Comparison of ENCODE assay signal across 12 mouse cellular contexts in the genomic region with DNA sequence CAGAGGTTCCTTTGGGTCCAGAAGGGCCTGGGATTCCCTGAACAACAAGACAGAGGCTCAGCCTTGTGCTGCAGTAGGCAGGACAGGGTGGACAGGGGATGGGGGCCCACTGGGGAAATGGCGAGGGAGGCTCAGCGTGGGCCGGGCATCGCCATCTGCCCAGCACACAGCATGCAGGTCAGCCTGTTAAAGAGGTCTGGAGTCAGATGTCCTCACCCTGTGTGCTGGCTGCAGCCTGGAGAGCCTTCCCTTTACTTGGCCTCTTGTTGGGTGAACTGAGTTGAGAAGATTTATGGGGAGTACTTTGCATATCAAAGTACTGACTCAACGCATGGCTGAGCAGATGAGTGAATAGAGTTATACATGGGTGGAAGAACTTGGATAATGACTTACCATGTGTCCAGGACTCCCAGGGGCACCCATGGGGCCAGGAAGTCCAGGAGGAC. TPM values are rescaled to one million over a fixed set of nuclear protein-coding genes. Genes with fewer than 3 reads are reported as not detected.
DNase-seq lines count a peak whose midpoint lies in the region; ATAC-seq and TF ChIP-seq lines count a peak whose summit lies in the region.
"Had no signal": no experiment of that assay in that cellular context is flagged by ENCODE, and none has a peak within 500 bp of the region (broad histone marks: within the 10 kb centered on the region; RNA-seq: fewer than 3 reads in every experiment).

No protein-coding gene starts in this region.

- peak overlapping the region; percentile 17; the same call in 1 of the 2 replicates for H3K4me2 ChIP-seq in midbrain, embryonic 12.5 days (replicated peaks)
- H3K4me2 ChIP-seq in midbrain, embryonic 14.5 days (ENCODE audit: low read length), result no peak overlapping the region
- H3K4me2 ChIP-seq in hindbrain, embryonic 15.5 days, result no peak overlapping the region
- no peak overlapping the region for H3K4me2 ChIP-seq in stomach, postnatal 0 days (replicated peaks; ENCODE audit: low read depth)
- H3K4me2 ChIP-seq: lung, embryonic 14.5 days had no signal

- DNase-seq in midbrain, embryonic 14.5 days, result no peak
- DNase-seq in embryonic facial prominence, embryonic 10.5 days (ENCODE audit: low spot score), result no peak
- no peak for DNase-seq in stomach, postnatal 0 days (ENCODE audit: low spot score)
- DNase-seq in spleen, adult 18-20 months, result no peak
- DNase-seq in T-cell, adult 2 months (ENCODE audit: low spot score), result no peak
- DNase-seq in layer of hippocampus, adult 11-12 months (ENCODE audit: low spot score), result no peak
- DNase-seq: heart, adult 18-20 months; lung, embryonic 14.5 days had no signal

- TF ChIP-seq EP300 in stomach, postnatal 0 days (optimal IDR thresholded peaks at IDR 0.05), result no peak

- no peaks in the 10 kb centered on the region; the same call in 1 of the 2 replicates for H3K27me3 ChIP-seq in midbrain, embryonic 12.5 days
- H3K27me3 ChIP-seq in midbrain, embryonic 14.5 days (ENCODE audit: control insufficient read depth, insufficient read depth, low read length), result no peaks in the 10 kb centered on the region
- H3K27me3 ChIP-seq in embryonic facial prominence, embryonic 10.5 days (replicated peaks; ENCODE audit: low read depth, poor library complexity, severe bottlenecking), result no peaks in the 10 kb centered on the region
- H3K27me3 ChIP-seq in hindbrain, embryonic 15.5 days, result no peaks in the 10 kb centered on the region
- H3K27me3 ChIP-seq in stomach, postnatal 0 days (ENCODE audit: control insufficient read depth, insufficient read depth, low read length), result no peaks in the 10 kb centered on the region

- TF ChIP-seq CTCF in stomach, postnatal 0 days (IDR thresholded peaks at IDR 0.05; ENCODE audit: low read depth), result no peak

- 14% methylated on average over 5 of the region's 5 CpGs for WGBS in midbrain, embryonic 12.5 days
- WGBS in midbrain, embryonic 14.5 days, result 5% methylated on average over 5 of the region's 5 CpGs
- 58% methylated on average over 5 of the region's 5 CpGs for WGBS in embryonic facial prominence, embryonic 10.5 days
- WGBS in hindbrain, embryonic 15.5 days, result 15% methylated on average over 5 of the region's 5 CpGs
- 53% methylated on average over 5 of the region's 5 CpGs for WGBS in stomach, postnatal 0 days

- H3K27ac ChIP-seq in midbrain, embryonic 12.5 days (replicated peaks), result peak overlapping the region; percentile 35
- H3K27ac ChIP-seq in midbrain, embryonic 14.5 days (replicated peaks; ENCODE audit: low read depth, low read length), result no peak overlapping the region
- peak overlapping the region; percentile 69 for H3K27ac ChIP-seq in embryonic facial prominence, embryonic 10.5 days (replicated peaks)
- H3K27ac ChIP-seq in hindbrain, embryonic 15.5 days (replicated peaks), result no peak overlapping the region
- H3K27ac ChIP-seq in stomach, postnatal 0 days (replicated peaks), result no peak overlapping the region

- ATAC-seq in midbrain, embryonic 12.5 days (ENCODE audit: low FRiP score, low read depth), result peak; percentile 60; the same call in 1 of the 2 replicates
- no peak for ATAC-seq in midbrain, embryonic 14.5 days (ENCODE audit: low FRiP score, low TSS enrichment)
- ATAC-seq in hindbrain, embryonic 15.5 days (ENCODE audit: low FRiP score, low read depth), result peak; percentile 70; the same call in 1 of the 2 replicates
- 0 out of 2 replicates have a peak, but pooled peaks have one; percentile 21 for ATAC-seq in stomach, postnatal 0 days (ENCODE audit: low FRiP score, low TSS enrichment)
- ATAC-seq: intestine, postnatal 0 days had no signal

- H3K4me3 ChIP-seq in midbrain, embryonic 12.5 days, result no peak overlapping the region
- no peak overlapping the region for H3K4me3 ChIP-seq in midbrain, embryonic 14.5 days (replicated peaks; ENCODE audit: low read depth, low read length)
- H3K4me3 ChIP-seq in embryonic facial prominence, embryonic 10.5 days, result no peak overlapping the region
- H3K4me3 ChIP-seq in hindbrain, embryonic 15.5 days, result no peak overlapping the region
- no peak overlapping the region for H3K4me3 ChIP-seq in stomach, postnatal 0 days (ENCODE audit: low read depth, low read length)
- H3K4me3 ChIP-seq: myocyte had no signal

- peaks cover 20% of the 10 kb centered on the region for H3K4me1 ChIP-seq in midbrain, embryonic 12.5 days
- H3K4me1 ChIP-seq in midbrain, embryonic 14.5 days (ENCODE audit: control insufficient read depth, insufficient read depth, low read length), result 0 out of 2 replicates have a peak, but pooled peaks cover 8% of the 10 kb centered on the region
- peaks cover 21% of the 10 kb centered on the region for H3K4me1 ChIP-seq in embryonic facial prominence, embryonic 10.5 days
- H3K4me1 ChIP-seq in hindbrain, embryonic 15.5 days (replicated peaks), result peaks cover 14% of the 10 kb centered on the region
- 0 out of 2 replicates have a peak, but pooled peaks cover 3% of the 10 kb centered on the region for H3K4me1 ChIP-seq in stomach, postnatal 0 days (replicated peaks; ENCODE audit: control insufficient read depth, insufficient read depth)

- no peaks in the 10 kb centered on the region for H3K9me3 ChIP-seq in midbrain, embryonic 12.5 days
- no peaks in the 10 kb centered on the region for H3K9me3 ChIP-seq in midbrain, embryonic 14.5 days (ENCODE audit: control insufficient read depth, low read length)
- no peaks in the 10 kb centered on the region for H3K9me3 ChIP-seq in embryonic facial prominence, embryonic 10.5 days
- H3K9me3 ChIP-seq in hindbrain, embryonic 15.5 days, result no peaks in the 10 kb centered on the region
- H3K9me3 ChIP-seq in stomach, postnatal 0 days (ENCODE audit: control insufficient read depth, low read length), result no peaks in the 10 kb centered on the region

- H3K9ac ChIP-seq in midbrain, embryonic 12.5 days (replicated peaks), result 0 out of 2 replicates have a peak overlapping the region, but pooled peaks have one; percentile 4
- H3K9ac ChIP-seq in midbrain, embryonic 14.5 days (replicated peaks; ENCODE audit: low read length), result no peak overlapping the region
- no peak overlapping the region for H3K9ac ChIP-seq in hindbrain, embryonic 15.5 days
- peak overlapping the region; percentile 35; the same call in 1 of the 2 replicates for H3K9ac ChIP-seq in stomach, postnatal 0 days (ENCODE audit: low read length)
- H3K9ac ChIP-seq: lung, embryonic 14.5 days had no signal

- no peaks in the 10 kb centered on the region for H3K36me3 ChIP-seq in midbrain, embryonic 12.5 days
- no peaks in the 10 kb centered on the region for H3K36me3 ChIP-seq in midbrain, embryonic 14.5 days (ENCODE audit: control insufficient read depth, insufficient read depth, low read length)
- H3K36me3 ChIP-seq in embryonic facial prominence, embryonic 10.5 days (replicated peaks), result peaks cover under 1% of the 10 kb centered on the region; the same call in 1 of the 2 replicates
- H3K36me3 ChIP-seq in hindbrain, embryonic 15.5 days, result no peaks in the 10 kb centered on the region
- H3K36me3 ChIP-seq in stomach, postnatal 0 days (ENCODE audit: control insufficient read depth, insufficient read depth, low read length), result no peaks in the 10 kb centered on the region; the same call in 1 of the 2 replicates

RNA-seq across cellular contexts. Expression of a gene that starts 23.0 kb away (rescaled TPM):
- 10.2 and 12.6 TPM in 2 replicates for polyA plus RNA-seq in midbrain, embryonic 12.5 days (2016; fragmentation: Nextera tagmentation; extraction: Ambion mirVana)
- polyA plus RNA-seq in midbrain, embryonic 14.5 days (2014; fragmentation: Nextera tagmentation; extraction: Ambion mirVana), result 7.9 and 9.8 TPM in 2 replicates
- polyA plus RNA-seq in embryonic facial prominence, embryonic 10.5 days (2016; fragmentation: Nextera tagmentation; extraction: Ambion mirVana), result 13.1 and 24.6 TPM in 2 replicates
- polyA plus RNA-seq in hindbrain, embryonic 15.5 days (2015; fragmentation: Nextera tagmentation; extraction: Ambion mirVana), result 16.0 and 17.1 TPM in 2 replicates
- 48.7 and 51.3 TPM in 2 replicates for polyA plus RNA-seq in stomach, postnatal 0 days (2015; fragmentation: Nextera tagmentation; extraction: Ambion mirVana)

RNA-seq across cellular contexts. Expression of a gene that starts 30.0 kb away (rescaled TPM):
- polyA plus RNA-seq in midbrain, embryonic 12.5 days (2016; fragmentation: Nextera tagmentation; extraction: Ambion mirVana), result 891 and 892 TPM in 2 replicates
- polyA plus RNA-seq in midbrain, embryonic 14.5 days (2014; fragmentation: Nextera tagmentation; extraction: Ambion mirVana), result 346 and 428 TPM in 2 replicates
- 961 and 969 TPM in 2 replicates for polyA plus RNA-seq in embryonic facial prominence, embryonic 10.5 days (2016; fragmentation: Nextera tagmentation; extraction: Ambion mirVana)
- 564 and 566 TPM in 2 replicates for polyA plus RNA-seq in hindbrain, embryonic 15.5 days (2015; fragmentation: Nextera tagmentation; extraction: Ambion mirVana)
- polyA plus RNA-seq in stomach, postnatal 0 days (2015; fragmentation: Nextera tagmentation; extraction: Ambion mirVana), result 231 and 235 TPM in 2 replicates

RNA-seq across cellular contexts. Expression of a gene that starts 30.3 kb away (rescaled TPM):
- polyA plus RNA-seq in midbrain, embryonic 12.5 days (2016; fragmentation: Nextera tagmentation; extraction: Ambion mirVana), result 29.0 and 30.3 TPM in 2 replicates
- polyA plus RNA-seq in midbrain, embryonic 14.5 days (2014; fragmentation: Nextera tagmentation; extraction: Ambion mirVana), result 34.5 and 45.4 TPM in 2 replicates
- 30.8 and 31.9 TPM in 2 replicates for polyA plus RNA-seq in embryonic facial prominence, embryonic 10.5 days (2016; fragmentation: Nextera tagmentation; extraction: Ambion mirVana)
- polyA plus RNA-seq in hindbrain, embryonic 15.5 days (2015; fragmentation: Nextera tagmentation; extraction: Ambion mirVana), result 44.3 and 44.4 TPM in 2 replicates
- 19.1 and 19.6 TPM in 2 replicates for polyA plus RNA-seq in stomach, postnatal 0 days (2015; fragmentation: Nextera tagmentation; extraction: Ambion mirVana)

Comparison
In these comparisons a context has a peak if more than half of its experiments do, and no peak if none do; other contexts are left out.
1. H3K27ac ChIP-seq: peak in midbrain, embryonic 12.5 days (single experiment) and embryonic facial prominence, embryonic 10.5 days (single experiment); none in midbrain, embryonic 14.5 days (single experiment), hindbrain, embryonic 15.5 days (single experiment) and stomach, postnatal 0 days (single experiment).
2. H3K9ac ChIP-seq: peak in midbrain, embryonic 12.5 days (single experiment) and stomach, postnatal 0 days (single experiment); none in midbrain, embryonic 14.5 days (single experiment) and hindbrain, embryonic 15.5 days (single experiment).